Mouse (Mus musculus) lung, postnatal 0 days (tissue): ENCODE data around the gene Kcnd3. TPM values are rescaled to one million over a fixed set of nuclear protein-coding genes. Genes with fewer than 3 reads are reported as not detected.

Source experiments
- ATAC-seq: fragments of 200-750 bp; cut with Nextera tagmentation; 2 replicates; pipeline ENCODE4 v1.8.0; 2017; ENCODE audit warnings: moderate library complexity
- DNase-seq: peaks from one replicate; pipeline ENCODE4 v3.0.0-alpha.2; 2016; ENCODE audit warnings: low spot score
- H3K27ac ChIP-seq: fragments of 300-500 bp; sonication (generic); 2 replicates; pipeline ENCODE4 v1.5.1; 2014; ENCODE audit warnings: antibody characterized with exemption, mild to moderate bottlenecking, low read length, mixed read lengths
- H3K27me3 ChIP-seq: fragments of 300-500 bp; sonication (generic); replicated peaks from 2 replicates; pipeline ENCODE4 v1.6.1; 2014; ENCODE audit warnings: low read length, mixed read lengths; ENCODE audit not compliant: insufficient read depth
- H3K36me3 ChIP-seq: fragments of 300-500 bp; sonication (generic); 2 replicates; pipeline ENCODE4 v1.6.1; 2014; ENCODE audit warnings: low read length, mixed read lengths; ENCODE audit not compliant: insufficient read depth
- H3K4me1 ChIP-seq: fragments of 300-500 bp; sonication (generic); 2 replicates; pipeline ENCODE4 v1.6.1; 2014; ENCODE audit warnings: antibody characterized with exemption, low read depth, low read length, mixed read lengths; ENCODE audit not compliant: insufficient read depth
- H3K4me2 ChIP-seq: fragments of 300-500 bp; sonication (generic); replicated peaks from 2 replicates; pipeline ENCODE4 v1.6.1; 2014; ENCODE audit warnings: low read depth, mild to moderate bottlenecking, low read length, moderate library complexity, mixed read lengths
- H3K4me3 ChIP-seq: fragments of 300-500 bp; sonication (generic); 2 replicates; pipeline ENCODE4 v1.5.1; 2014; ENCODE audit warnings: low read depth, low read length
- H3K9ac ChIP-seq: fragments of 300-500 bp; sonication (generic); replicated peaks from 2 replicates; pipeline ENCODE4 v1.6.1; 2014; ENCODE audit warnings: low read depth, mild to moderate bottlenecking
- H3K9me3 ChIP-seq: fragments of 300-500 bp; sonication (generic); 2 replicates; pipeline ENCODE4 v1.6.1; 2016; ENCODE audit warnings: low read length, mixed read lengths
- CTCF ChIP-seq: IDR thresholded peaks from 2 replicates; pipeline ENCODE4 v1.5.1; 2016; ENCODE audit warnings: antibody characterized with exemption, mild to moderate bottlenecking
- EP300 ChIP-seq: IDR thresholded peaks from 2 replicates; pipeline ENCODE4 v1.6.1; 2016; ENCODE audit warnings: antibody characterized with exemption, mild to moderate bottlenecking, control low read depth
- whole genome bisulfite sequencing: fragments of 180-500 bp; shearing (Covaris S2); extraction: QIAGEN DNeasy Blood & Tissue Kit; methylation state at CpG from one replicate; pipeline ENCODE4 v1.1.7; 2014; 5-methylcytosine and 5-hydroxymethylcytosine counted together
- polyA plus RNA-seq: library from polyadenylated mRNA; unstranded; fragments of >200 nt; fragmentation: Nextera tagmentation; extraction: Ambion mirVana; gene quantifications from 2 replicates; pipeline ENCODE4 v1.2.1, GENCODE M21; 2015

The Kcnd3 gene
- polyA plus RNA-seq, 1 experiment from 2014 or later, result 0.13 TPM

GRCm38 (mm10) chr3:105568403-105568802, 116.3 kb downstream of the Kcnd3 start:
- no peaks in the 10 kb centered on the region for H3K27me3 ChIP-seq
- TF ChIP-seq CTCF, result no peak
- TF ChIP-seq EP300, result no peak
- 75% methylated on average over 8 of the region's 8 CpGs for WGBS
- H3K27ac ChIP-seq, result no peak overlapping the region
- DNase-seq (no peak), ATAC-seq (no peak)
- H3K4me1 ChIP-seq, result no peaks in the 10 kb centered on the region
- H3K9me3 ChIP-seq, result no peaks in the 10 kb centered on the region
- H3K4me2 ChIP-seq, result no peak overlapping the region
- no peak overlapping the region for H3K4me3 ChIP-seq
- no peaks in the 10 kb centered on the region for H3K36me3 ChIP-seq
- H3K9ac ChIP-seq, result no peak overlapping the region

- TF ChIP-seq CTCF (no peak), EP300 (no peak)
- Histone ChIP-seq H3K9me3 (no peaks in the 10 kb centered on the region), H3K9ac (no peak overlapping the region), H3K36me3 (no peaks in the 10 kb centered on the region), H3K27ac (no peak overlapping the region), H3K4me1 (no peaks in the 10 kb centered on the region), H3K27me3 (no peaks in the 10 kb centered on the region), H3K4me3 (no peak overlapping the region), H3K4me2 (no peak overlapping the region)
- ATAC-seq (no peak), DNase-seq (no peak)
- 71% methylated on average over 9 of the region's 9 CpGs for WGBS
Observed at GRCm38 (mm10) chr3:105568851-105569250, 116.7 kb downstream of the Kcnd3 start.

- no peak overlapping the region for H3K9ac ChIP-seq
- H3K9me3 ChIP-seq, result no peaks in the 10 kb centered on the region
- no peak overlapping the region for H3K27ac ChIP-seq
- H3K27me3 ChIP-seq, result no peaks in the 10 kb centered on the region
- no peak overlapping the region for H3K4me3 ChIP-seq
- H3K4me1 ChIP-seq, result no peaks in the 10 kb centered on the region
- ATAC-seq, result no peak
- DNase-seq, result no peak
- no peak for TF ChIP-seq EP300
- no peak for TF ChIP-seq CTCF
- H3K4me2 ChIP-seq, result no peak overlapping the region
- H3K36me3 ChIP-seq, result no peaks in the 10 kb centered on the region
- 46% methylated on average over 6 of the region's 6 CpGs for whole genome bisulfite sequencing
Observed at GRCm38 (mm10) chr3:105569310-105569752, 117.2 kb downstream of the Kcnd3 start.

- Histone ChIP-seq H3K4me1 (no peaks in the 10 kb centered on the region), H3K9me3 (no peaks in the 10 kb centered on the region), H3K4me2 (no peak overlapping the region), H3K9ac (no peak overlapping the region), H3K27ac (no peak overlapping the region), H3K36me3 (no peaks in the 10 kb centered on the region), H3K27me3 (no peaks in the 10 kb centered on the region), H3K4me3 (no peak overlapping the region)
- 67% methylated on average over 9 of the region's 9 CpGs for WGBS
- DNase-seq (no peak), ATAC-seq (no peak)
- TF ChIP-seq CTCF, result no peak
- no peak for TF ChIP-seq EP300
Observed at GRCm38 (mm10) chr3:105569950-105570349, 117.8 kb downstream of the Kcnd3 start.

- no peak for ATAC-seq
- TF ChIP-seq EP300 (no peak), CTCF (no peak)
- Histone ChIP-seq H3K9ac (no peak overlapping the region), H3K27ac (no peak overlapping the region), H3K4me1 (no peaks in the 10 kb centered on the region), H3K36me3 (no peaks in the 10 kb centered on the region), H3K4me2 (no peak overlapping the region), H3K27me3 (no peaks in the 10 kb centered on the region), H3K4me3 (no peak overlapping the region), H3K9me3 (no peaks in the 10 kb centered on the region)
- WGBS, result 26% methylated on average over 3 of the region's 3 CpGs
- DNase-seq, result no peak
Observed at GRCm38 (mm10) chr3:105570818-105571217, 118.7 kb downstream of the Kcnd3 start.

- 44% methylated on average over 1 of the region's 1 CpGs for WGBS
- TF ChIP-seq EP300 (no peak), CTCF (no peak)
- DNase-seq, result no peak
- no peaks in the 10 kb centered on the region for H3K4me1 ChIP-seq
- ATAC-seq, result no peak
- H3K36me3 ChIP-seq, result no peaks in the 10 kb centered on the region
- H3K4me3 ChIP-seq, result no peak overlapping the region
- H3K9me3 ChIP-seq, result no peaks in the 10 kb centered on the region
- H3K27me3 ChIP-seq, result no peaks in the 10 kb centered on the region
- no peak overlapping the region for H3K27ac ChIP-seq
- H3K9ac ChIP-seq, result no peak overlapping the region
- no peak overlapping the region for H3K4me2 ChIP-seq
Observed at GRCm38 (mm10) chr3:105571944-105572343, 119.8 kb downstream of the Kcnd3 start.

GRCm38 (mm10) chr3:105573156-105573555, 121.0 kb downstream of the Kcnd3 start:
- TF ChIP-seq EP300, result no peak
- no peak for TF ChIP-seq CTCF

More at GRCm38 (mm10) chr3:105573156-105573555, 121.0 kb downstream of the Kcnd3 start:
- ATAC-seq (no peak), DNase-seq (no peak)
- Histone ChIP-seq H3K36me3 (no peaks in the 10 kb centered on the region), H3K4me3 (no peak overlapping the region), H3K9ac (no peak overlapping the region), H3K4me1 (no peaks in the 10 kb centered on the region), H3K27ac (no peak overlapping the region), H3K9me3 (no peaks in the 10 kb centered on the region), H3K27me3 (no peaks in the 10 kb centered on the region), H3K4me2 (no peak overlapping the region)
- 75% methylated on average over 2 of the region's 2 CpGs for WGBS
